Mouse (Mus musculus) left cerebral cortex, adult 8-10 months (tissue): ENCODE data around the gene Gm6205. TPM values are rescaled to one million over a fixed set of nuclear protein-coding genes. Genes with fewer than 3 reads are reported as not detected.
"Not testable (repeated sequence)": the region's sequence is repeated elsewhere in the genome, so short reads cannot be mapped to it uniquely, and the experiment has no call there.

Source experiments
- DNase-seq, 2 experiments: peaks; one replicate each; pipeline ENCODE4 v3.0.0; 2022; ENCODE audit warnings: low spot score in 2 of 2
- total RNA-seq, 4 experiments: library from RNA; stranded (reverse); gene quantifications; 2 replicates each; pipeline ENCODE4 v1.2.4; 2022

The Gm6205 gene
- not detected for total RNA-seq

DNA sequence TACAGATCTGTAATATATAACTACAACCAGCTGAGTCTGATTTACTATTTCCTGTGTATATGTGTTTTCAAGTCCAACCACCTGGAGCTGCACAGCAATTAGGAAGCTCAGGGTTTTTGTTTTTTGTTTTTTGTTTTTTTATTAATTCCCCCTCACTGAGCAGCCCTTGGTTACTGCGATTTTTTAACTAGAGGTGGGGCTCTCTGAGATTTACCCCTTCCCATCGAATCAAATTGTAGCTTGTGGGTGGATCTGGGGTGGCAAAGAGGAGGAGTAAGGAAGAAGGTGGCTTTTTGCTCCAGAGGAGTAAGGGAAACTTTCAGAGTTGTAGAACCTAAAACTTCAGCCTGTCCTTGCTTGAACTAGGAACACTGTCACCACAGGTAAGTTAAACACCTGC lies at the start of gene Gm6205:
TSS of gene Gm6205 (plus strand) at position 301 of the 400 bp plus-strand sequence.
- not testable (repeated sequence) for DNase-seq

DNA sequence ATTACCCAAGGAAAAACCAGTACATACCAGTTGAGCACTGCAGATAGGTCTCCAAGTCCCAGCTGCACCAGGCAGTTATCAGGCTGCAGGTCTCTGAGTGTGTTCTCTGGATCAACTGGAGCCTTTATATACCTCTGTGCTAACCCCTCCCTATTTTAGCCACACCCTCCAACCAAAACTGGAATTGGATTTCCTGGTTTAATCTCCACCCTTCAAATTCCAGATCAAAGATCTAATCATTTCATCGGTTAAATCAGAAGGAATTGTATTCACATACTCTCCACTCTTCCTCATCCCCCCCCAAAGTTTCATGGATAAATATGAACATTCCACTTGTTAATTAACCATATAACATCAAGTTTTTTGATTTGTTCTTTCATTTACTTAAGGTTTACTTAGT lies 31.9 kb upstream of the Gm6205 start, which contains the start of gene Gm3147:
TSS of gene Gm3147 (minus strand) at position 101 of the 400 bp plus-strand sequence.
- DNase-seq = not testable (repeated sequence)

DNA sequence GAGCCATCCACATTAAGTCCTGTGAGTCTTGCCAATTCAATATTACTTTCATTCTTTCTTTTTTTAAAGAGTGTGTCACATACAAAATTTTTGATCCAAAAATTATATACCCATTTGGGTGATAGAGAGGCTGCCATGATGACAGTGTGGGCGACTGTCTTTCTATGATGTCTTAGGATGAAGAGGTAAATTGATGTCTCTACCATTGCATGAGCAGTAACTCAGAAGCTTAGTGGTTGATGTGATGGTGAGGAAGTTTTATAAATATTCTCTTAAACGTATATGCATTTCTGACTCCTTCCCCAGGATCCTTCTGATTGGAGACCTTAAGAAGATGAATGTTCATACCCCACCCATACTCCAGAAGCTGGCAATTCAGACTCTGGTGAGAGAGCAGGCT lies 24.5 kb upstream of the Gm6205 start, which contains the start of gene Gm6509:
TSS of gene Gm6509 (plus strand) at position 301 of the 400 bp plus-strand sequence.
- not testable (repeated sequence) for DNase-seq

Other genes starting within 250 kb of the Gm6205 start
- not detected for gene Gm7682, start 202.6 kb upstream of the Gm6205 start, total RNA-seq
- gene Gm3139, start 122.1 kb upstream of the Gm6205 start, total RNA-seq = not detected
- gene Gm3147, start 32.0 kb upstream of the Gm6205 start, total RNA-seq = not detected
- not detected for gene Gm6509, start 24.4 kb upstream of the Gm6205 start, total RNA-seq
- not detected for gene Gm3183, start 217.1 kb downstream of the Gm6205 start, total RNA-seq